Mouse (Mus musculus) heart, postnatal 0 days (tissue): ENCODE results near the gene Nop16. TPM values are rescaled to one million over a fixed set of nuclear protein-coding genes. Genes with fewer than 3 reads are reported as not detected.

Experiments used
- ATAC-seq: fragments of 200-750 bp; cut with Nextera tagmentation; 2 replicates; pipeline ENCODE4 v1.8.0; 2017; ENCODE audit warnings: low read depth, moderate number of reproducible peaks, moderate library complexity; ENCODE audit not compliant: insufficient read depth
- DNase-seq: peaks from one replicate; pipeline ENCODE4 v3.0.0-alpha.2; 2016; ENCODE audit warnings: low spot score
- H3K27ac ChIP-seq: fragments of 300-500 bp; sonication (generic); 2 replicates; pipeline ENCODE4 v1.5.1; 2014; ENCODE audit warnings: low read depth, mild to moderate bottlenecking
- H3K27me3 ChIP-seq: fragments of 300-500 bp; sonication (generic); 2 replicates; pipeline ENCODE4 v1.6.1; 2014; ENCODE audit warnings: low read length, mixed read lengths; ENCODE audit not compliant: control insufficient read depth, insufficient read depth
- H3K36me3 ChIP-seq: fragments of 300-500 bp; sonication (generic); replicated peaks from 2 replicates; pipeline ENCODE4 v1.6.1; 2014; ENCODE audit warnings: low read length, mixed read lengths; ENCODE audit not compliant: control insufficient read depth, insufficient read depth
- H3K4me1 ChIP-seq: fragments of 300-500 bp; sonication (generic); 2 replicates; pipeline ENCODE4 v1.6.1; 2014; ENCODE audit warnings: antibody characterized with exemption; ENCODE audit not compliant: control insufficient read depth, insufficient read depth
- H3K4me2 ChIP-seq: fragments of 300-500 bp; sonication (generic); 2 replicates; pipeline ENCODE4 v1.6.1; 2014; ENCODE audit warnings: low read depth, mild to moderate bottlenecking, low read length, moderate library complexity
- H3K4me3 ChIP-seq: fragments of 300-500 bp; sonication (generic); 2 replicates; pipeline ENCODE4 v1.5.1; 2014; ENCODE audit warnings: low read depth, low read length
- H3K9ac ChIP-seq: fragments of 300-500 bp; sonication (generic); replicated peaks from 2 replicates; pipeline ENCODE4 v1.6.1; 2014; ENCODE audit warnings: low read depth, low read length, mixed read lengths
- H3K9me3 ChIP-seq: fragments of 300-500 bp; sonication (generic); replicated peaks from 2 replicates; pipeline ENCODE4 v1.6.1; 2016; ENCODE audit warnings: low read length; ENCODE audit not compliant: control insufficient read depth
- CTCF ChIP-seq: IDR thresholded peaks from 2 replicates; pipeline ENCODE4 v1.5.1; 2016; ENCODE audit warnings: antibody characterized with exemption, control low read depth, low read depth
- EP300 ChIP-seq: IDR thresholded peaks from 2 replicates; pipeline ENCODE4 v1.6.1; 2016; ENCODE audit warnings: antibody characterized with exemption, low read depth
- WGBS: fragments of 180-500 bp; shearing (Covaris S2); extraction: QIAGEN DNeasy Blood & Tissue Kit; methylation state at CpG from one replicate; pipeline ENCODE4 v1.1.7; 2014; 5-methylcytosine and 5-hydroxymethylcytosine counted together
- microRNA-seq: library from miRNA; unstranded; fragments of <30 nt; microRNA quantifications from one replicate; pipeline ENCODE4, GENCODE M21; 2016
- polyA plus RNA-seq: library from polyadenylated mRNA; unstranded; fragments of >200 nt; fragmentation: Nextera tagmentation; extraction: Ambion mirVana; gene quantifications from 2 replicates; pipeline ENCODE4 v1.2.1, GENCODE M21; 2015
- total RNA-seq: library from RNA; depleted of rRNA; stranded (reverse); fragments of >200 nt; gene quantifications from 2 replicates; pipeline ENCODE4 v1.2.3, GENCODE M21; 2014; ENCODE audit warnings: low replicate concordance; rRNA removed

Nop16 gene
- total and polyA plus RNA-seq, 2 experiments from 2014 or later, result 12.1 to 30.0 TPM

DNA sequence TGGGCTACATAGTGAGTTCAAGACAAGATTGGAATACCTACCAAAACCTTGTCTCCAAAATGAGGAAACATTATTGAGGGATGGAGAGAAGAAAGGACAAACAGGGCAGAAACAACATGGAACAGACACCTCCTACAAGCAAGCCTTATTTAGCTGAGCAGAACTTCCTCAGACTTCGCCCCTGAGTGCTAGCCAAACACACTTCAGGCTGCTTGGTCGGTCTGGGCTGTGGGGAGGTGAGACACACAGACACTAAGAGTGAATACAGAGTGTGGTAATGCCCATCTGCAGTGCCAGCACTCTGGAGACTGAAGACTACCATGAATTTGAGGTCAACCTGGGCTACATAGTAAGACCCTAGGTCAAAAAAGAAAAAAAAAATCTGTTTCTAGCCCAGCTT, 30.2 kb downstream of the Nop16 start:
- Histone ChIP-seq H3K9me3 (no peaks in the 10 kb centered on the region), H3K4me2 (no peak overlapping the region), H3K4me1 (peaks cover 3% of the 10 kb centered on the region; the same call in 1 of the 2 replicates), H3K27ac (no peak overlapping the region), H3K36me3 (peaks cover 69% of the 10 kb centered on the region), H3K27me3 (no peaks in the 10 kb centered on the region), H3K4me3 (no peak overlapping the region), H3K9ac (no peak overlapping the region)
- no peak for TF ChIP-seq CTCF
- TF ChIP-seq EP300, result no peak
- 91% methylated on average over 2 of the region's 2 CpGs for WGBS
- ATAC-seq (no peak), DNase-seq (no peak)

DNA sequence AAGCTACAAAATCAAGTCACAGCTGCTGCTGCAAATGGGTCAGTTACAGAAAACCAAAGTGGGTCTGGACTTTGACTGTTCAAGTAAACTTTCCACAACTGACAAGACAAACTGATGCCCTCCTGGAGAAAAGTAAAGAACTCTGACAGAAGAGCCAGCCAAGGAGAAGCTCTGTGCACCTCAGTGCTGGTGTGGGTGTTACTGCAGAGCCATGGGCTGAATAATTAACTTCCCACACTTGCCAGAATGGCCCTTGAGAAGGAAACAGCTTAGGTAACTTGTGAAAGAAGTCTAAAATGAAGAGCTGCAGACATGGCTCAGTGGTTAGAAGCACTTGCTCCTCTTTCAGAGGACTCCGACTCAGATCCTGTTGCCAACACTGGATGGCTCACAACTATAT, 32.2 kb downstream of the Nop16 start:
- no peaks in the 10 kb centered on the region for H3K9me3 ChIP-seq
- TF ChIP-seq CTCF, result no peak
- no peak for TF ChIP-seq EP300
- no peak overlapping the region for H3K27ac ChIP-seq
- peaks cover 87% of the 10 kb centered on the region for H3K36me3 ChIP-seq
- H3K4me1 ChIP-seq, result no peaks in the 10 kb centered on the region
- H3K9ac ChIP-seq, result no peak overlapping the region
- no peak overlapping the region for H3K4me2 ChIP-seq
- 95% methylated on average over 1 of the region's 1 CpGs for WGBS
- ATAC-seq (no peak), DNase-seq (no peak)
- no peak overlapping the region for H3K4me3 ChIP-seq
- no peaks in the 10 kb centered on the region for H3K27me3 ChIP-seq

DNA sequence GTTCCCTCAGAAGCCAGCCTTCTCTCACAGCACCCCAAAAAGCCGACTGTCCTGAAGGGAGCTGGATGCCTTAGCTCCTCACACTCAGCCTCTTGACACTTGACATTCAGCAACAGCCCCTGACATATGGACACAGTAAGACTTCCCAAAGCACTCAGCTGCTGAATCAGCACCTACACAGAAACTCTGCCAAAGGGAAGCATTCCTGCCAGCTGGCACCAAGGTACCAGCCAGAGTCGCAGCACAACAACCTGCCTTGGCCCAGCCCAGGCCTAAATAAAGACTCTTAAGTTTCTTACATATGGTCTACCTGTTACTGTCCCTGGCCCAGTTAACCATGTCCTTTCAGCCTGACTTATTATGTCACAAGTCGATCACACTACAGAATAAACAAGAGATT, 33.1 kb downstream of the Nop16 start:
- H3K9ac ChIP-seq, result no peak overlapping the region
- WGBS, result 79% methylated on average over 3 of the region's 3 CpGs
- no peaks in the 10 kb centered on the region for H3K4me1 ChIP-seq
- DNase-seq, result no peak
- H3K9me3 ChIP-seq, result no peaks in the 10 kb centered on the region
- no peak for ATAC-seq
- H3K4me3 ChIP-seq, result no peak overlapping the region
- H3K27me3 ChIP-seq, result no peaks in the 10 kb centered on the region
- no peak overlapping the region for H3K27ac ChIP-seq
- H3K36me3 ChIP-seq, result peaks cover 95% of the 10 kb centered on the region
- no peak for TF ChIP-seq CTCF
- no peak for TF ChIP-seq EP300
- no peak overlapping the region for H3K4me2 ChIP-seq

DNA sequence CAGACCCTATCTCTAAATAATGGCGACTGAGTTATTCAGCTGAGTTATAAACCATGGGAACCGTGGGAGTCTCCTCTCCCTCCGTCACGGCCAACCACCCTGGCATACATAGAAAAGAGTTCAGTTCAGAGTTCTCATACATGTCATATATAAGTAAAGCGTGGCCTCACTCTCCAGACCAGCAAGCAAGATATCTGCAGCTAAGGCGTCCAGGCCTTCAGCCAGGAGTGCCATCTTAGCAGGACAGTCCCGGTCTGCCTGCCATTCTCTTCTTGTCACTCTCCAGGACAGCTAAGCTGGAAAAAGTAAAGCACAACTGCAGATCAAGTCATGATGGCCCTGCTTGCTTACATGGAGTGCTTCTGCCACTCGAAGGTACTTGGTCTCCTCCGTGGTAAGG, 33.7 kb downstream of the Nop16 start:
- Histone ChIP-seq H3K4me3 (no peak overlapping the region), H3K27me3 (no peaks in the 10 kb centered on the region), H3K27ac (no peak overlapping the region), H3K9ac (no peak overlapping the region), H3K36me3 (peaks cover 94% of the 10 kb centered on the region), H3K4me1 (no peaks in the 10 kb centered on the region), H3K4me2 (no peak overlapping the region), H3K9me3 (no peaks in the 10 kb centered on the region)
- no peak for TF ChIP-seq CTCF
- TF ChIP-seq EP300, result no peak
- WGBS, result 91% methylated on average over 9 of the region's 9 CpGs
- ATAC-seq (no peak), DNase-seq (no peak)

DNA sequence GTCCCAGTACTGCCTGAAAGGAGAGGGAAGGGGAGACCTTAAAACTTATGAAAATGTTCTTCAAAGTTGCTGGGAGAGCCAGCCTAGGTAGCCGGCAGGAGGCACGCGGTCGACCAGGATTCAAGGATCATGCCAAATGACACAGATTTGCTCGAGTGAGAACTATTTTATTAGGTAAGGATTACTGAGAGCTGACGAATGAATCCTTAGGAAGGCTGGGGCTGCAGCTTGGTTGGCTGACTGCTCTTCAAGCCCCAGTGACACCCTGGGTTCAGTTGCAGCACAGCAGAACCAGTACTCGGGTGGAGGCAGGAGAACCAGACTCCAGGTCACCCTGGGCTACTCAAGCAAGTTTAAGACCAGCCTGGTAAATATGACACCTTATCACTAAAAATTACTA, 41.9 kb downstream of the Nop16 start:
- DNase-seq (no peak), ATAC-seq (no peak)
- H3K4me2 ChIP-seq, result no peak overlapping the region
- WGBS, result 79% methylated on average over 7 of the region's 7 CpGs
- peaks cover 41% of the 10 kb centered on the region for H3K36me3 ChIP-seq
- no peaks in the 10 kb centered on the region for H3K9me3 ChIP-seq
- no peak overlapping the region for H3K9ac ChIP-seq
- H3K27ac ChIP-seq, result no peak overlapping the region
- H3K4me3 ChIP-seq, result no peak overlapping the region
- no peaks in the 10 kb centered on the region for H3K27me3 ChIP-seq
- TF ChIP-seq EP300 (no peak), CTCF (no peak)
- H3K4me1 ChIP-seq, result no peaks in the 10 kb centered on the region

Small RNAs within 50 kb of the gene (microRNA-seq; reads per million reads assigned to microRNA genes)
- gene Gm24195, result not detected

Other genes starting within 250 kb of the Nop16 start
- gene Cplx2, start 218.7 kb downstream of the Nop16 start, total RNA-seq, result 6.5 and 7.6 TPM in 2 replicates
- gene Cplx2, start 218.7 kb downstream of the Nop16 start, polyA plus RNA-seq, result 1.5 and 1.7 TPM in 2 replicates
- 32.9 and 41.9 TPM in 2 replicates for gene Thoc3, start 121.2 kb downstream of the Nop16 start, total RNA-seq
- gene Thoc3, start 121.2 kb downstream of the Nop16 start, polyA plus RNA-seq, result 48.4 and 51.5 TPM in 2 replicates
- gene Simc1, start 86.3 kb downstream of the Nop16 start, total RNA-seq, result 3.6 and 6.3 TPM in 2 replicates
- gene Simc1, start 86.3 kb downstream of the Nop16 start, polyA plus RNA-seq, result 1.6 and 1.9 TPM in 2 replicates
- gene 4833439L19Rik, start 24.7 kb downstream of the Nop16 start, total RNA-seq, result 106 and 130 TPM in 2 replicates
- gene 4833439L19Rik, start 24.7 kb downstream of the Nop16 start, polyA plus RNA-seq, result 100 and 110 TPM in 2 replicates
- gene Arl10, start 15.1 kb downstream of the Nop16 start, total RNA-seq, result 13.6 and 85.9 TPM in 2 replicates
- gene Arl10, start 15.1 kb downstream of the Nop16 start, polyA plus RNA-seq, result 9.4 and 10.7 TPM in 2 replicates
- gene Higd2a, start 117 bp upstream of the Nop16 start, total RNA-seq, result 262 and 392 TPM in 2 replicates
- 496 and 515 TPM in 2 replicates for gene Higd2a, start 117 bp upstream of the Nop16 start, polyA plus RNA-seq
- gene Cltb, start 21.3 kb upstream of the Nop16 start, total RNA-seq, result 32.1 and 43.6 TPM in 2 replicates
- gene Cltb, start 21.3 kb upstream of the Nop16 start, polyA plus RNA-seq, result 66.0 and 66.2 TPM in 2 replicates
- 32.1 and 48.9 TPM in 2 replicates for gene Faf2, start 31.7 kb upstream of the Nop16 start, total RNA-seq
- gene Faf2, start 31.7 kb upstream of the Nop16 start, polyA plus RNA-seq, result 27.2 and 29.2 TPM in 2 replicates
- 40.1 and 55.1 TPM in 2 replicates for gene Rnf44, start 103.8 kb upstream of the Nop16 start, total RNA-seq
- 28.3 and 30.8 TPM in 2 replicates for gene Rnf44, start 103.8 kb upstream of the Nop16 start, polyA plus RNA-seq
- 0.04 TPM in 1 of 2 replicates, not detected in the other for gene Cdhr2, start 111.4 kb upstream of the Nop16 start, total RNA-seq
- gene Cdhr2, start 111.4 kb upstream of the Nop16 start, polyA plus RNA-seq, result not detected in 2 replicates
- not detected in 2 replicates for gene Gprin1, start 159.8 kb upstream of the Nop16 start, total RNA-seq
- gene Gprin1, start 159.8 kb upstream of the Nop16 start, polyA plus RNA-seq, result 0.03 TPM in 1 of 2 replicates, not detected in the other
- gene Sncb, start 176.5 kb upstream of the Nop16 start, total RNA-seq, result not detected in 2 replicates
- gene Sncb, start 176.5 kb upstream of the Nop16 start, polyA plus RNA-seq, result not detected in 2 replicates
- gene Eif4e1b, start 193.9 kb upstream of the Nop16 start, total RNA-seq, result not detected in 2 replicates
- not detected in 2 replicates for gene Eif4e1b, start 193.9 kb upstream of the Nop16 start, polyA plus RNA-seq
- 4.5 and 7.6 TPM in 2 replicates for gene Tspan17, start 199.3 kb upstream of the Nop16 start, total RNA-seq
- gene Tspan17, start 199.3 kb upstream of the Nop16 start, polyA plus RNA-seq, result 7.5 and 9.3 TPM in 2 replicates